Mouse (Mus musculus): Measurements from ENCODE around the gene Rnaset2b. TPM values are rescaled to one million over a fixed set of nuclear protein-coding genes. Genes with fewer than 3 reads are reported as not detected.

The Rnaset2b gene
- 576 TPM for polyA plus RNA-seq (2014; fragmentation: Illumina TruSeq; extraction: RNeasy Lipid Tissue Mini Kit (QIAGEN cat#74804); ENCODE audit: low read depth, low replicate concordance)

DNA sequence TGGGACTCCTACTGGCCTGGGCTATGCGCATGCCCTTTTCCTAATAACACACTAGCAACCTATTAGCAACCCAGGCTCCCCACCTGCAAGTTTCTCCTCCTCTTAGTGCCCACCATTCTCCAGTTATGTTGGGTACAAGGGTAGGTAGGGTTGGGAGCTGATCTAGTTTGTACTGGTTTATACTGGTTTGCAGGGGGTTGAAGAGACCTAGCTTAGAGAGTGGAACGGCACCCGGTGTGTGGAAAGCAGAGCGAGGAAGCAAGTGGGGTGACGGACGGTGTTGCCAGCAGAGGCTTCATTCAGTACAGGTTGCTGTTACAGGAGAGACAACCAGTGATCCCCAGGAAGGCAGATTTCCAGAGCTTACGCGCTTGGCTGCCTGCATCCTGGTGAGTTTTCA lies at the start of gene Rnaset2b:
Gene Rnaset2b, plus strand, starts transcription at position 301 of the 400 bp plus-strand sequence.

DNA sequence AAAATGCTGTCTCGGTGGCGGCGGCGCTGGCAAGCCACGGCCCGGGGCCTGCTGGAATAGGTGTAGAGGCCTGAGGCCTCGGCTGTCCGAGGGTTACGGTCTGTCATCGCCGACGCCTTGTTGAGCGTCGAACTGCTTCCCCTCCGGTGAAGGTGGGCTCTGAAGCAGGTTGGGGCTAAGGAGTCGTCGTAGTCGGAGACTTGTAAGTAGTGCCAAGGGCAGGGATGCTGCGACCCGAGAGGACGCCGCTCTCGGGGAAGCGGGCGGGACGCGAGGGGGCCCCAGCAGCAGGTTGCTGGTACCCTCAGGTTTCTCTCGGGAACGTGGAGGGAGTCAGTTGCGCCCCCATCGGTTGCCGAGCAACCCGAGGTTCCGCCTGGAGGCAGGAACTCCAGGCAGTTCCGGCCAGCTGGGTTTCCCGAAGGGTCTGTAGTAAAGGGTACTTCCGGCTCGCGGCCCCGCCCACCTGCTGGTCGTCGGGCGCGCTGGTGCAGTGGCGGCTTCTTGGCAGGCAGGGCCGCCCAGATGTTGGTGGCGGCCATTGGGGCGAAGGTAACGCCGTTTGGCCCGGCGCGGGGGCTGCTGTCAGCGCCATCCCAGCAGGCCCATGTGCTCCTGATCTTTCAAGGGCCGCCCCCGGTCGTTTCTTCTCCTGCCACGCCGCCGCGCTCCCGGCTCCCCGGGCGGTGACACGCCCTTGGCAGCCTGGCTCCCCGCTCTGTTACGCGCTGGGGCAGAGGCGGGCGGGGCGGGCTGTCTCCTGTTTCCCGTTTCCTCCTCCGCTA lies 22.3 kb upstream of the Rnaset2b start, which contains the start of gene Rsph3b:
Gene Rsph3b, minus strand, starts transcription at position 699 of the 785 bp plus-strand sequence.

GRCm38 (mm10) chr17:6960776-6961175 lies 9.7 kb upstream of the Rnaset2b start, which contains the start of gene Tagap1:
Tagap1 (minus strand) TSS chr17:6961156.

GRCm38 (mm10) chr17:6978287-6979248 lies 8.1 kb downstream of the Rnaset2b start, which contains the start of gene Gm49721:
Gm49721 (plus strand) TSS chr17:6978904.

DNA sequence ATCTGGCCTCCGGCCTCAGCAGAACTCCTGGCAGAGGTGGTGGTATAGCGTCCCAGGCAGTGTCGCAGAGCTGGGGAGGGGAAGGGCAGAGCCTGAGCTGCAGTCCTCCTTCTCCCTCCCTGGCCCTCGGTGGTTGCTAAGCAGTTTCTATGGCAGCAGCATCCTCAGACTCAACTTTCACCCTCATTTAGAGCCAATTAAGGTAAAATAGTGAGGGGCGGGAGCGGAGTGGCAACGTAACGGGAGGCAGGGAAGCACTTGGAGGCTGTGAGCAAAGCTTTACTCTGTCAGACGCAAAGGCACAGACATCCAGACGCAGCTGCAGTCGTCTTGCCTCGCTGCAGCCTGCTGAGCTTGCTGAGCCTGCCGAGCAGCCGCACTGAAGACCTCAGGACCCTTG lies 54.8 kb downstream of the Rnaset2b start, which contains the start of gene Gm1604a:
Gene Gm1604a, plus strand, starts transcription at position 312 of the 400 bp plus-strand sequence.

Other genes starting within 250 kb of the Rnaset2b start
- 7.6 TPM for gene Ezr, start 187.8 kb upstream of the Rnaset2b start, polyA plus RNA-seq (2014; fragmentation: Illumina TruSeq; extraction: RNeasy Lipid Tissue Mini Kit (QIAGEN cat#74804); ENCODE audit: low read depth, low replicate concordance)
- 20.9 TPM for gene Rsph3b, start 22.0 kb upstream of the Rnaset2b start, polyA plus RNA-seq (2014; fragmentation: Illumina TruSeq; extraction: RNeasy Lipid Tissue Mini Kit (QIAGEN cat#74804); ENCODE audit: low read depth, low replicate concordance)
- gene Tagap1, start 9.5 kb upstream of the Rnaset2b start, polyA plus RNA-seq (2014; fragmentation: Illumina TruSeq; extraction: RNeasy Lipid Tissue Mini Kit (QIAGEN cat#74804); ENCODE audit: low read depth, low replicate concordance), result 15.3 TPM
- gene Gm49721, start 8.3 kb downstream of the Rnaset2b start, polyA plus RNA-seq (2014; fragmentation: Illumina TruSeq; extraction: RNeasy Lipid Tissue Mini Kit (QIAGEN cat#74804); ENCODE audit: low read depth, low replicate concordance), result not detected
- not detected for gene Gm1604a, start 54.9 kb downstream of the Rnaset2b start, polyA plus RNA-seq (2014; fragmentation: Illumina TruSeq; extraction: RNeasy Lipid Tissue Mini Kit (QIAGEN cat#74804); ENCODE audit: low read depth, low replicate concordance)
- 2.0 TPM for gene Rps6ka2, start 199.5 kb downstream of the Rnaset2b start, polyA plus RNA-seq (2014; fragmentation: Illumina TruSeq; extraction: RNeasy Lipid Tissue Mini Kit (QIAGEN cat#74804); ENCODE audit: low read depth, low replicate concordance)

Data from adrenal gland, adult 10 weeks (tissue).